Mouse (Mus musculus) lung, postnatal 36 days (tissue): ENCODE results near the gene Btbd1.
A peak's percentile ranks its signal among the peaks of the same experiment; 100 is the strongest.

Experiments
- DNase-seq: peaks from one replicate; pipeline ENCODE4 v3.0.0; 2022; ENCODE audit warnings: mixed read lengths

The Btbd1 gene

GRCm38 (mm10) chr7:81775325-81775724 lies 53.9 kb downstream of the Btbd1 start:
- DNase-seq, result no peak

DNA sequence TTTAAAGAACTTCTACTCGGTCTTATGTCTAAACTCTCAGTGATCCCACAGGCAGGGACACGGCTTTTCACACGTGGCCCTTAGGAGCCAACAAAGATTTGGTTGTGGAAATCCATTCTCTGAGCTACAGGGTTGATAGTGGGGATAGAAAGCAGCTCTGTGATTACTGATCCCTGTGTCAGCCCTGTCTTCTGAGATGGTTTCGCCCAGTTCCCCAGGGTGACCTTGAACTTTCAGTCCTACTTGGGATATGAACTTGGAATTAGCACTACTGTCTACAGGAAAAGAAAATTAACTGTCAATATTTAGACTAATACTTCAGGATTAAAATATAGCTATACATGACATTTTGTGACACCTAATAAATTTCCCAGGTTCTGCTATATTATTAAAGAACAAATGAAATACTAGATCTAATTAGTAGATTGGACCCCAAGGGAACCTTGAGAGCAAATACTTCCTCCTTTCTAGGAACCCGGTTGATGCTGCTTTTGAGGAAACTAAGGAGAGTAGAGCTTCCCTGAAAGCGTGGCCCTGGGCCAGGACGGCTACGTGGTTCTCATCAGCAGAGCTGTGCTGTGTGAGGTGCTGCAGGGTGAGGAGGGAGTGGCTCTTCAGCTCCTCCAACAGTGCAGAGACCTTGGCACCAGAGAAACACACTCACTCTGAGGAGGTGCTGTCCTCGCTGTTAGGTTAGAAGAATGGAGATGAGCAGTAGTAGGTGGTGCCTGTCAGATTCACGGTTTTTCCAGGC lies 56.3 kb downstream of the Btbd1 start:
- peak; percentile 13 for DNase-seq

GRCm38 (mm10) chr7:81763110-81763845 lies 66.0 kb downstream of the Btbd1 start:
- peak; percentile 52 for DNase-seq

- peak; percentile 95 for DNase-seq
Observed at GRCm38 (mm10) chr7:81762180-81763109, 66.8 kb downstream of the Btbd1 start, which contains the start of gene Ramac. TSS of gene Ramac (plus strand) at chr7:81762925.

GRCm38 (mm10) chr7:81747956-81748355 lies 81.3 kb downstream of the Btbd1 start:
- DNase-seq, result no peak

GRCm38 (mm10) chr7:81744145-81744544 lies 85.1 kb downstream of the Btbd1 start:
- peak; percentile 71 for DNase-seq
